Mouse (Mus musculus) heart, embryonic 14.5 days (tissue): ENCODE data around the gene Gm9945. TPM values are rescaled to one million over a fixed set of nuclear protein-coding genes. Genes with fewer than 3 reads are reported as not detected.
A peak's percentile ranks its signal among the peaks of the same experiment; 100 is the strongest.

Source experiments
- ATAC-seq: fragments of 200-750 bp; cut with Nextera tagmentation; 2 replicates; pipeline ENCODE4 v1.8.0; 2017; ENCODE audit warnings: low read depth, moderate TSS enrichment; ENCODE audit not compliant: insufficient number of reproducible peaks, insufficient read depth, low FRiP score
- H3K27ac ChIP-seq, 2 experiments: fragments of 200-500 bp in 1 of 2; fragments of 300-500 bp in 1 of 2; sonication (generic) in 1 of 2; replicated peaks in 1 of 2; 2 replicates each; pipeline ENCODE4 v1.5.1; 2012 to 2014; ENCODE audit warnings: low read depth in 2 of 2, low read length in 2 of 2, control low read depth in 1 of 2, mild to moderate bottlenecking in 1 of 2, mixed read lengths in 1 of 2; ENCODE audit not compliant: control insufficient read depth in 1 of 2, insufficient read depth in 1 of 2
- H3K27me3 ChIP-seq: fragments of 300-500 bp; sonication (generic); 2 replicates; pipeline ENCODE4 v1.6.1; 2014; ENCODE audit warnings: mild to moderate bottlenecking, low read length, control low read depth; ENCODE audit not compliant: control insufficient read depth, insufficient read depth
- H3K36me3 ChIP-seq: fragments of 300-500 bp; sonication (generic); 2 replicates; pipeline ENCODE4 v1.6.1; 2014; ENCODE audit warnings: mild to moderate bottlenecking, control low read depth, low read length, mixed read lengths; ENCODE audit not compliant: control insufficient read depth, insufficient read depth
- H3K4me1 ChIP-seq, 2 experiments: fragments of 200-500 bp in 1 of 2; fragments of 300-500 bp in 1 of 2; sonication (generic) in 1 of 2; 2 replicates each; pipeline ENCODE4 v1.6.1; 2012 to 2014; ENCODE audit warnings: low read length in 2 of 2, control low read depth in 1 of 2, mixed read lengths in 1 of 2; ENCODE audit not compliant: control insufficient read depth in 2 of 2, insufficient read depth in 2 of 2
- H3K4me2 ChIP-seq: fragments of 300-500 bp; sonication (generic); 2 replicates; pipeline ENCODE4 v1.6.1; 2014; ENCODE audit warnings: mild to moderate bottlenecking, low read length
- H3K4me3 ChIP-seq, 2 experiments: fragments of 200-500 bp in 1 of 2; fragments of 300-500 bp in 1 of 2; sonication (generic) in 1 of 2; 2 replicates each; pipeline ENCODE4 v1.5.1; 2012 to 2014; ENCODE audit warnings: low read length in 2 of 2, mild to moderate bottlenecking in 2 of 2, control low read depth in 1 of 2, low read depth in 1 of 2, moderate library complexity in 1 of 2; ENCODE audit not compliant: control insufficient read depth in 1 of 2, insufficient read depth in 1 of 2
- H3K9ac ChIP-seq: fragments of 300-500 bp; sonication (generic); 2 replicates; pipeline ENCODE4 v1.6.1; 2014; ENCODE audit warnings: mild to moderate bottlenecking, low read length
- H3K9me3 ChIP-seq: fragments of 300-500 bp; sonication (generic); 2 replicates; pipeline ENCODE4 v1.6.1; 2016; ENCODE audit warnings: low read length, control low read depth; ENCODE audit not compliant: control insufficient read depth
- WGBS: fragments of 180-500 bp; shearing (Covaris S2); extraction: QIAGEN DNeasy Blood & Tissue Kit; methylation state at CpG from one replicate; pipeline ENCODE4 v1.1.7; 2014; 5-methylcytosine and 5-hydroxymethylcytosine counted together
- polyA plus RNA-seq: library from polyadenylated mRNA; unstranded; fragments of >200 nt; fragmentation: Nextera tagmentation; extraction: Ambion mirVana; gene quantifications from 2 replicates; pipeline ENCODE4 v1.2.1, GENCODE M21; 2014

Gm9945 gene
- polyA plus RNA-seq, 1 experiment from 2014 or later, result not detected

DNA sequence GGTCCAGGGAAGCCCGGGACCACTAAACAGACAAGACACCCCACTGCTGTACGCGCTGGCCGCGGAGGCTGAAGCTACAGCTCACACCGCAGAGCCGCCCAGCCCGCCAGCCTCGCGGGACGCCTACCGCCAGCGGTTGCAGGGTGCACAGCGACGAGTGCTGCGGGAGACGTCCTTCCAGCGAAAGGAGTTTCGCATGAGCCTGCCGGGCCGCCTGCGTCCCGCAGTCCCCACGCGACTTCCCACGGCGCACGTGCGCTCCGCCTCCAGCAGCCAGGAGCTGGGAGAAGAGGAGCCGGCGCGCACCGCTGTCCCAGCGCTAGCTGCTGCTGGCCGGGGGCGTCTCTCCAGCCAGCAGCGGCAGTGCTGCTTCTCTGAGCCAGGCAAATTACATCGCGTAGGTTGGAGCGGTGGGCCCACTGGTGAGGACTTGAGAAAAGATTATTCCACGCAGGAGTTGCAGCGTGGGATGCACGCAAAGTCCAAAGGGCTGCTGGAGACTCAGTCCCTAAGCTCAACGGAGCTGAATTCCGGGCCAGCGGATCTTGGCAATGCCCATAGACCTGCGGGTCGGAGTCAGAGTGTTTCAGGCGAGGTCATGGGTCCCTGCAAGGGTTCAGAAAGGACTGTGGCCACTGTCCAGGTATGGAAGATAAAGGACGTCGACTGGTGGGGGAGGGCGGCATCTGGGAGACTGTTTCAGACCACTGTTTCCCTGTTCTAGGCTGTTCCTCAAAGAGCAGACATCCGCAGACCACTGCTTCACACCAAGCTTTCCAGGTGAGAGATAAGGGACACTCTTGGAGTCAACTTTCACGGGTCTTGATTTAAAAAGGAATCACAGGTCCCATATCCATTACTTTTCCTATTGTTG lies 16.2 kb upstream of the Gm9945 start:
- Histone ChIP-seq H3K27ac (no peak overlapping the region), H3K4me3 (peak overlapping the region; percentile 38 to 43), H3K36me3 (no peaks in the 10 kb centered on the region), H3K9ac (peak overlapping the region; percentile 56), H3K9me3 (no peaks in the 10 kb centered on the region), H3K27me3 (peaks cover 55% of the 10 kb centered on the region), H3K4me1 (peaks cover 3 to 13% of the 10 kb centered on the region in 2 experiments; a peak in 2 of 4 replicates), H3K4me2 (peak overlapping the region; percentile 87)
- no peak for ATAC-seq
- WGBS, result 8% methylated on average over 55 of the region's 55 CpGs

DNA sequence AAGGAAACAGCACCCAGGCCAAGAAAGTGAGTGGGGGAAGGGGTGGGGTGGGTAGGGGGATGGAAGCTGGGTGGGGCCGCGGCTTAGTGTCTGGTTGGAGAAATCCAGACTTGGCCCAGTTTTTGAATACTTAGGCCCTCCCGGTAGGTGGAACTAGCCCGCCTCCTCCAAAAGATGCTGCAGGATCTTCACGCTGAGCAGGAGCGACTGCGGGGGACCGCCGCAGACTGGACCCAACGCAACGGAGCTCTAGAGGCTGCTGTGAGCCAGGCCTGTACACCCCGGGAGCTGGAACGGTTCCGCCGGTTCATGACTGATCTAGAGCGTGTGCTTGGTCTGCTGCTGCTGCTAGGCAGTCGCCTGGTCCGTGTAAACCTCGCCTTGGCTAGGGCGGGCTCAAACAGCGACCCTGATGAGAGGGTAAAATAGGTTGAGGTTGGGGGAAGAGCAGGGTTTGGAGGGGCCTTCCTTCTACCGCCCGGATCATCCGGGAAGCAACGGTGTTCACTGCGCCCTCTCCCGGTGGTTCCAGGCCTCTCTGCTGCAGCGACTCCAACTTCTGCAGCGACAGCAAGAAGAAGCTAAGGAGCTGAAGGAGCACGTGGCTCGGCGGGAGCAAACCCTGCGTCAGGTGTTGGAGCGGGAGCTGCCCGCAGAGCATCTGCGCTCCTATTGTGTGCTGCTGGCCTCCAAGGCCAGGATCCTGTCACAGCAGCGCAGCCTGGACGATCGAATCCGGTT lies 13.6 kb upstream of the Gm9945 start:
- Histone ChIP-seq H3K9me3 (no peaks in the 10 kb centered on the region), H3K27ac (no peak overlapping the region), H3K4me1 (peaks cover 6 to 17% of the 10 kb centered on the region in 2 experiments; a peak in 2 of 4 replicates), H3K4me2 (peak overlapping the region; percentile 65), H3K4me3 (peak overlapping the region; percentile 26 to 33; a peak in 3 of 4 replicates), H3K9ac (peak overlapping the region; percentile 44; the same call in 1 of the 2 replicates), H3K36me3 (no peaks in the 10 kb centered on the region), H3K27me3 (peaks cover 50% of the 10 kb centered on the region)
- 6% methylated on average over 40 of the region's 40 CpGs for WGBS
- 0 out of 2 replicates have a peak, but pooled peaks have one; percentile 29 for ATAC-seq

DNA sequence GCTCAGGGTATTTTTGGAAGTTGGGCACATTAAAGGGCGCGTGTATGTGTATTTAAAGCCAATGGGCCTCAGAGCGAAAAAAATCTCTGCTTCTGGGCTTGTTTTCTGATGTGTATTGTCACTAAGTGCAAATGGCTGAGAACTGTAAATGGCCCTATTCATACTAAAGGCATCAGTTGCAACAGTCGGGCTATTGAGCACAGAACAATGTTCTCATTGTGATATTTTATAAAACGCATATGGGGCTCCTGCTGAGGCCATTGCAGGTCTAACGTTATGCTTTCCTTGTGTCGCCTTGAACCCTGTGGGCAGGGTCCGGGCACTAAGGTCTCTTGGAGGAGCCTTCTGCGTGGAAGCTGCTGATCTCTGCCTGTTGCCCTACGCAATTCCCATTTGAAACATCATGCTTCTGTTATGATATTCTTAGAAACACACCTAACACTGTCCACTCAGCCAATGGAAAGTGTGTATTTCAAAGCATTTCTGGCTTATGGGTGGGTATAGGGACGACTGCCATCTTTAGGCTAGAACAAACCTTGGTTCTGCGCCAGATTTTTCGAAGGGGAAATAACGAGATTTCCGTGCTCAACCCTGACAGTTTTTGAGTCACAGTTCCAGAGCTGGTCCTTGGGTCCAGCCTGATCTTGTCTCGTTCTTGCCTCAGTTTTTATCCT lies 10.5 kb upstream of the Gm9945 start:
- H3K9ac ChIP-seq, result no peak overlapping the region
- H3K27ac ChIP-seq, result no peak overlapping the region
- WGBS, result 37% methylated on average over 16 of the region's 16 CpGs
- no peaks in the 10 kb centered on the region for H3K9me3 ChIP-seq
- ATAC-seq, result no peak
- peak overlapping the region; percentile 16; a peak in 1 of 4 replicates for H3K4me3 ChIP-seq
- peak overlapping the region; percentile 56 for H3K4me2 ChIP-seq
- peaks cover 6 to 12% of the 10 kb centered on the region in 2 experiments; a peak in 2 of 4 replicates for H3K4me1 ChIP-seq
- no peaks in the 10 kb centered on the region for H3K36me3 ChIP-seq
- H3K27me3 ChIP-seq, result peaks cover 32% of the 10 kb centered on the region

DNA sequence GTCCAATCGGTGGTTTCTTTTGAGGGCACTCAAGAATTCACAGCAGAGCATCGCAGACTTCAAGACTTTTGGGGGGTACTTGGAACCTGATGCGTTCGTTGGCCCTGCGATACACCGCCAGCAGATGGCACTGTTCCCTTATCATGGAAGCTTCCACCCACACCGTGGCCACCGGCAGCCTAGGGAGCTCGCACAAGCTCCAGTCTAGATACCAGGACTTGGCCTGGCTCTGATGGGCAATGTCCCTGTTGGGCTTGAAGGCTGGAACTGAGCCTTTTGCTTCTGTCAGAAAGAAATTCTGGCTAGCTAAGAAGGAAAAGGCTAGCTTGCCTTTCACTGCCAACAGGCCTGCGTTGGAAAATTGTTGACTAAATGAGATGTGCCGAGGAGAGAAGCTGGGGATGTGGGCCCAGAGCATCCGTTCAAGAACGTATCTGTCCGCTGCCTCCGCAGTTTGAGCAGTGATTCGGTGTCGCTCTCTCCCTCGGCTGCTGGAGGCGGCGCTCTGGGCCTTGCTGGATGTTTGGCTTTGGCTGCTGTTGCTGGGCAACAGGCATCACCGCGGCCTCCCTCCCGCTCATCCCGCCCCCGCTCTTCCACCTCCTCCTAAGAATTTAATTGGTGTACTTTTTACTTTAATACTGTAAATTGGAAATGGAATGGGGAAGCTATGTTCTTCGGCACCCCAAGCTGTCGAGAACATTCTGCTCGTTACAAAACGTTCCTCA lies 9.8 kb upstream of the Gm9945 start, which contains the start of gene Gm9837:
TSS of gene Gm9837 (minus strand) at position 512 of the 728 bp plus-strand sequence.
- Histone ChIP-seq H3K27ac (peak within 1 kb of the TSS in 1 of 2 experiments; percentile 54; a peak in 1 of 4 replicates), H3K36me3 (no peaks in the 10 kb centered on the region), H3K27me3 (peaks cover 32% of the 10 kb centered on the region), H3K9ac (no peak within 1 kb of the TSS), H3K4me3 (peak within 1 kb of the TSS; percentile 16; a peak in 2 of 4 replicates), H3K4me2 (peak within 1 kb of the TSS; percentile 56), H3K4me1 (peaks cover 6 to 12% of the 10 kb centered on the region in 2 experiments; a peak in 2 of 4 replicates), H3K9me3 (no peaks in the 10 kb centered on the region)
- WGBS, result 3% methylated on average over 29 of the region's 29 CpGs
- ATAC-seq, result peak; percentile 68; the same call in 1 of the 2 replicates

DNA sequence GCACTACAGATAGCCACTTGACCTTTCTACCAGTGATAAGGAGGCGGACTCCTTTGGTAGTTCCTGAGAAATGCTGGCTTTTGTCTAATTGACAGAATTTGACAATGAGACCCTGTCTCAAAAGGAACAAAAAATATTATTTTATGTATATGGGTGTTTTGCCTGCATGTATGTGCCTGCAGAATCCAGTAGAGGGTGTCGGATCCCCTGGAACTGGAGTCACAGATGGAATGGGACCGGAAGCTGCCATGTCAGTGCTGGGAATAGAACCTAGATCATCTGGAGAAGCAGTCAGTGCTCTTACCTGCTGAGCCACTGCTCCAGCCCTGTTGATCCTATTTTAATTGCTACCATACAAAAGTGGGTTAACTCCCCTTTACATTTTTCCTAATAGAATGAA lies 7.3 kb upstream of the Gm9945 start:
- Histone ChIP-seq H3K4me3 (no peak overlapping the region), H3K9ac (no peak overlapping the region), H3K4me2 (no peak overlapping the region), H3K27me3 (peaks cover 38% of the 10 kb centered on the region), H3K36me3 (no peaks in the 10 kb centered on the region), H3K27ac (no peak overlapping the region), H3K9me3 (no peaks in the 10 kb centered on the region), H3K4me1 (peaks cover 3 to 4% of the 10 kb centered on the region in 2 experiments; a peak in 1 of 4 replicates)
- 69% methylated on average over 3 of the region's 3 CpGs for WGBS
- no peak for ATAC-seq

DNA sequence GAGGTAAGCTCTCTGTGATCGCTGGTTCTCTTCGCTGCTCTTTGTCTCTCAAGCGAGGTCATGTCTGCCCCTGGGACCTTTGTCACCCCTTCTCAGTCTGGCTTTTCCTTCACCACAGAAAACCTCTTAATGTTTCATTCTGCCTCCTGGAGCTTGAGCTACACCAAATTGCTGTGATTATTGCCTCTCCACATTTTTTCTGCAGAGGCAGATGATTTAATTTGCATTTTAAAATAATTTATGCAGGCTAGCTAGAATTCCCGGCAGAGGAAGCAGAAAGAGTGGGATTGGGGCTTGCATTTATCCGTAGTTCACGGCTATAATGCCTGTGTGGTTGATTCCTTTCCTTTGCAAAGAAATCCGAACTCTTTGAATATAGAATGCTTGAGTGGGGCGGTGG lies 4.3 kb upstream of the Gm9945 start:
- WGBS, result 33% methylated on average over 8 of the region's 8 CpGs
- ATAC-seq, result no peak
- no peak overlapping the region for H3K4me3 ChIP-seq
- peaks cover under 1 to 17% of the 10 kb centered on the region in 2 experiments; a peak in 3 of 4 replicates for H3K4me1 ChIP-seq
- no peak overlapping the region for H3K4me2 ChIP-seq
- no peaks in the 10 kb centered on the region for H3K36me3 ChIP-seq
- no peak overlapping the region for H3K27ac ChIP-seq
- H3K9me3 ChIP-seq, result no peaks in the 10 kb centered on the region
- H3K9ac ChIP-seq, result no peak overlapping the region
- peaks cover 66% of the 10 kb centered on the region for H3K27me3 ChIP-seq
